Mouse (Mus musculus): Measurements from ENCODE around the gene Rasa3.

The Rasa3 gene

DNA sequence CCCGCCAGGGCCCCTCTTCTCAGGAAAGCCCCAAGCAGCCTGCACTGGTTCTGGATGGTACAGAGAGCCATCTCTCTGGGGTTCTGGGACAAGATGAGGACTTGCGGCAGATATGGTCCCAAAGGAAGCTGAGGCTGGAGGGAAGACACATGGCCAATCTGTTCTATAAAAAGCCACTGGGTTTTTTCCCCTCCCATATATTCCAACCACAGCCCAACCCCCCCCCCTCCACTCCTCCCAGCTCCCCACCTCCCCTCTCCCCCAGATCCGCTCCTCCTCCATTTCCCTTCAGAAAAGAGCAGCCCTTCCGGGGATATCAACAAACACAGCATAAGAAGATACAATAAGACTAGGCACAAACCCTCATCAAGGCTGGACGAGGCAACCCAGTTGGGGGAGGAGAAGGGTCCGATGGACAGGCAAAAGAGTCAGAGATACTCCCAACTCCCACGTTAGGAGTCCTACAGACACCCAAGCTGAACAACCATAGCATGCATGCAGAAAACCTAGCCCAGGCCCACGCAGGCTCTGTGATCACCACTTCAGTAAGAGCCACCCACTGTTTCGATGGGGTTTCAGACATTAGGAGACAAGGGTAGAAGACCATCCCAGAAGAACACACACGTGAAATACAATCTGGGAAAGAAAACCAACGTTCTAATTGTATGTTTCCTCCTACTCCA, 22.9 kb downstream of the Rasa3 start:
- in situ Hi-C loops (cut with MboI, MseI): no loop called here

DNA sequence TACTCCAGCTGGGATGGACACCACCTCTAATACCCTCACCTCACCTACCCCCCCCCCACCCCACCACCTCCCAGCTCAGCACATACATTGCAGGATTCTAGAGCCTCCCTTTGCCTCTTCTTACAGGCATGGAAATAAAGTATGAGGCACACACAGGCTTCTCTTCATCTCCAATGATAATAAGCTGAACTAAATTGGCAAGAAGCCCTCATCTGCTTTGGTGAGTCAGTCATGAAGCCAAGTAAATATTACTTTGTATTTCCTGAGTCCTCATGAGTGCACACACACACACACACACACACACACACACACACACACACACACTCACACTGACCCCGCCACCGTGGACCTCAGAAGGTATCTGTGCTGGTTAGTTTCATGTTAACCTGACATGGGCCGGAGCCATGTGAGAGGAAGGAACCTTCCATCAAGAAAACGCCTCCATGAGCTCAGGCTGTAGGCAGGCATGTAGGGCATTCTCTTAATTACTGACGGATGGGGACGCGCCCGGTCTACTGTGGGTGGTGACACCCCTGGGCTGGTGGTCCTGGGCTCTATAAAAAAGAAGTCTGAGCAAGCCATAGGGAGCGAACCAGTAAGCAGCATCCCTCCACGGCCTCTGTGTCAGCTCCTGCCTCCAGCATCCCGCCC, 26.7 kb downstream of the Rasa3 start:
- in situ Hi-C loops (cut with MboI, MseI): no loop called here

DNA sequence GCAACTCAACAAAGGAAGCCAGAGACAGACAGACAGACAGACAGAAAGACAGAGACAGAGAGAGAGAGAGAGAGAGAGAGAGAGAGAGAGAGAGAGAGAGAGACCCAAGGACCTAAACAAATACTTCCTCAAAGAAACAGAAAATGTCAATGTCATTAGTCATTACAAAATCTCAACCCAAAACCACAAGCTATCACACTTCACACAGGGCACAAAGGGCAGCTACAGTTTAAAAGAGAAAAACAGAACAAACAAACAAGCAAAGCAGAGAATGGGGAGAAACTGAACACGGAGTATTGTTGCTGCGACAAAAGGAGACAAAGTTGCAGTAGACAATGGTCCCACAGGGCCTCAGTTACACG, 28.3 kb downstream of the Rasa3 start:
- in situ Hi-C loops (cut with MboI, MseI): no loop called here

DNA sequence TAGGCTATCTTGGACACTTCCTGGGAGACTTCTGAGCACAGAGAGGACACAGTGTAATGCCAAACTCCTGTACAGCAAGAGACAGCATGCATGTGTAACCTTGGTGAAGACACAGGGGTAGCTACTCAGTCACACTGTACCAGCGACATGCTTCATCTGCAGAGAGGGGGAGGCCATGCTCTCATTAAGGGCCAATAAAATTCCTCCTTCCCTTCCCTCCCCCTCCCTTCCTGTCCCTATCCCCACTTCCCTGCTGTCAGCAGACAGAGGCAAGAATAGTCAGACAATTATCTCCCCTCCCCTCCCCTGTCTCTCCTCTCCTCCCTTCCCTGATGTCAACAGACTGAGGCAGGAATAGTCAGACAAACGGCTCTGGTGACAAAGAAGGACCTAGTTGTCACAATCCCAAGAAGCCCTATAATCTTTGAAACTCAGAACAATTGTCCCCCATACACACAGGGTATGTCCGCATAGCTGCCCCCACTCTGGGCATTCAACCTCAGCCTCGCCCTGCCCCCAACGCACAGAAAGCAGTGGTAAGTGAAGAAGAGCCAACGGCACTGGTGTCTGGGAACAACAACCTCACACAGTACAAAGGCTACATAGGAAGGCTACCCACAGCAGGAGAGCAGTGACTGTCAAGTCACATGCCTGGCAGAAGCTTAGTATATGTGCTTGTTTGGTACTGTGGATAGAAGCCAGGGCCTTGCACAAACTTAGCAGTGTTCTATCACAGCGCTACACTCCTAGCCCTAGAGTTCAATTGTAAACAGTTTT, 28.8 kb downstream of the Rasa3 start:
- in situ Hi-C loops (cut with MboI, MseI): no loop called here

DNA sequence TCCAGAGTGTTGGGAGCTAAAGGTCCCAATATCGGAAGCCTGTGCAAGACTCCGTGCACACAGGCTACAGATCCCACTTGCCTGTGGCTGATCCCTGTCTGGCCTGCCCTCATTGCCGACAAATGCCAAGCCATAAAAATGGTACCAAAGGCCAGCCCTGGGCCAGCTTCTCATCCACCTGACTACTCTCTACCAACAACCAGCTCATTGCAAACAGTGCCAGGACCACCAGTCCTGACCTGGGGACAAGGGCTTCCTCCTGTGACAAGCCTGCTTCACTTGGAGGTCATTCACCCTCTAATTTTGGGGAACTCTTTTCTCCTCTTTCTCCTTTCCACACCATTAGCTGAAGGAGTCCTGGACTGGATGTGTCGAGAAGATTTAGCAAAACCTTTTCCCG, 29.8 kb downstream of the Rasa3 start:
- in situ Hi-C loops (cut with MboI, MseI): no loop called here

DNA sequence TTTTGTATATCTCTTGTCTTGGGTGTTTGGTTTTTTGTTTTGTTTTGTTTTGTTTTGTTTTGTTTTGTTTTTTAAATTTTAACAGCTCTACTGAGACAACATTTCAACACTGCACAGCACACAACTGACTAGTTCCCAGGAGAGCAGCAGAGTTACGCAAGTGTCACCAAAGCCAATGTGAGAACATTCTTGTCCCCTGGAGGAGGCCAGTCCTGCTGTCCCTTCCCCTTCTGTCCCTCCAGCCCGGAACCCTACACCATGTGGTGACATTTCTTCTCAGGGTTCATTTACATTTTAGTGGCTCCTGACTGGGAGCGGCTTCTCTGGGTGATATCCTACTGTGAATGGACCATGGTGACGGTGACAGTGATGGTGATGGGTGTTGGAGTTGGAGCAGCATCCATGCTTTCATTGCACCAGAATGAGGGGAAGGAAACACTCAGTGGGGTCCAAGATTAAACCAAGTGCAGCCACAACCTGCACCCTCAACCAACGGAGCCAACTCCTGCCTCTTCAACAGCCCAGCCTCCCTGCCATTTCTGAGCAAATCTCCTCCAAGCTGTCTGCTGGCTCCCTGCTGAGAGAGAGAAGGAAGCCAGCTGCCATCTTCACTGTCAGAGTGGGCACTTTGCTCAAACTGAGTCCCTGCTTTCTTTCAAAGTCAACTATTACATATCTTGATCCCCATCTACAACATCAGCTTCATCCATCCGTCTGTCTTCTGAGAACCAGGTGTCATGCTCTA, 32.3 kb downstream of the Rasa3 start:
- in situ Hi-C loops (cut with MboI, MseI): no loop called here

DNA sequence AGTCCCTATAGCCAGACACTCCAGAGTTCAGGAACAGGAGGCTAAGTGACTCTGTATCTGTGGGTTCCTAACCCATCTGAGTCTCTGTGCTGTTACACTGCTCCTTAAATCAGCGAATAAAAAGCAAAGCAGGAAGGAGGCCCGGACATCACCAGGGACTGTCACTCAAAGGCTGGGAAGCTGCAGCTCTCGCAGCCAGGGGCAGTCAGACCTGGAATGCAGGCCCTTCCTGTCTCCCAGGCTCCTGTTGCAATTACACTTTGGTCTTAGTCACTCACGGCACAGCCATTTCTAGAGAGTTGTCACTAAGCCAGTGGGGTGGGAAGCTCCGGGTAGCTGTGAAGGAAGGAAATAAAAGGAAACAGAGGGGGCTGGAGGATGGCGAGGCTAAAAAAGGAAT, 33.2 kb downstream of the Rasa3 start:
- in situ Hi-C loops (cut with MboI, MseI): no loop called here

DNA sequence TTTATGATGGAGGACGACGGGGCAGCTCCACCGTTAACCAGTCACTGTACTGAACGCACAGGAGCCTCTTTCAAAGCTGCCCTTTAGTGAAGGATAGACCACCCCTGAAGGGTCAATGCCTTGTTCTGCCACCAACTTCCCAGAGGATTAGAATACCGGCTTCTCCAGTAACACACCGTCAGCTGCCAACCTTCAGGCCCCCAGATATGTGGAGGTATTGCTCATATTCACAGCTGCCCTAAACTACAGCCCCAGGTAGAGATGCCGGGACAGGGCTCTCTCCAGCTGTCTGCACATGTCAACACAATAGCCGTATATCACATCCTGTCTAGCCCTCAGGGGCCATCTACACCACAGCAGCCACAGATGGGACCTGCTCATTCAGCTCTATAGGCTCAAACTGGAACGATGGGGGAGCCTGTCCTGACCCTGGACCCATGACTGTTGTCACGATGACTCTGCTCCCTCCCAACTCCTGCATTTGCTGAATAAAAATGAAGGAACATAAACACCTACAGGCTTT, 34.7 kb downstream of the Rasa3 start:
- in situ Hi-C loops (cut with MboI, MseI): no loop called here

DNA sequence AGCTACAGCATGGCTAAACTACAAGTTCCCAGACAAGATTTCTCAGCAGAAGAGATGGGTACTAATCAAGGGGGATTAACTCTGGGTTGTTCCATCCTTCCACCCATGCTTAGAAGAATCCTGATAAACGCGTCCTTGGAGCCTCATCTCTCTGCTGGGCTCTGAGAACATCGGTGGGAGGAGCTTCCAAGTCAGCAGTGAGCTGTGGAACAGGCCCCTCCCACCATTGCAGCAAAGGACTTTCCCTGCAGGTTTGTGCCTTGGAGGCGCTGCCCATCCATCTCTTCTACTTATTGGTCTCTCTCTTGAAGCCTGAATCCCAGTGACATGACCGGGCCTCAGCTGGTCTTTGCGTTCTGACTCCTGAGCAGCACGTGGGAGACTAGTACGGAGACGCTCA, 36.2 kb downstream of the Rasa3 start:
- in situ Hi-C loops (cut with MboI, MseI): no loop called here

DNA sequence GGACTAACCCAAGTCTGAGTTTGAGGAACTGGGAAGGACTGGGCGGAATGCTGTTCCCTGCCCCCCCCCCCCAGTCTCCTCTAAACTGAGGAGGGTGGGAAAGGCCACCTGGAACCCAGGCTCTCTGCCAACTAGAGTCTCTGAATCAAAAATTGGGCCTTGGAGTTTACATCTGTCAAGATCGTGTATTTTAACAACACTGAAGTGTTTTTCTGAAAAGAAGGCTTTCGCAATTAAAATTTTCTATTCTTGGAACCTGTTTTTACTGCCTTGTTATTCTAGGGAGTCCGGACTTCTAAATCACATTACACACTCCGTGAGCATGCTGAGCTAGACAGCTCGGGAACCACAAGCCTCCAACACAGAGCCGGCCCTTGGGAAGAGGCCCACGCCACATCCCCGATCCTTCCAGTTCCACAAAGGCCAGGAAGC, 36.9 kb downstream of the Rasa3 start:
- in situ Hi-C loops (cut with MboI, MseI): no loop called here

DNA sequence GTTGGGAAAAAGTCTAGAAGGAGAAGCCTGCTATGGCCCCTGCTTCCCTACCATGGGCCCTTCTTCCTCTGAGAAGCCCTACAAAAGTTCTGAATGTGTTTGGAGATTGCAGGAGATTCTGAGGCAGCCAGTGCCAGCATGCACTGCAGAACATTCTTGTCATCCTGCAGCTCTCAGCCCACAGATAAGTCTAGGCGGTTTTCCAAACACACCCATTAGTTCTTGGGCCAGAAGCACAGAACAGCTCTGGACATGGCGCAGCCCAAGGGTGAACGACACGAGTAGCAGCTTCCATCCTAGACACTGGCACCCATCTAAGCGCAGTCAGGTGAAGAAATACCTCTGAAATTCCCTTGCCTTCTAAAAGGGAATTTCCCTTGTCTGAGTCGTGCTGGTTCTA, 44.3 kb downstream of the Rasa3 start:
- in situ Hi-C loops (cut with MboI, MseI): no loop called here

DNA sequence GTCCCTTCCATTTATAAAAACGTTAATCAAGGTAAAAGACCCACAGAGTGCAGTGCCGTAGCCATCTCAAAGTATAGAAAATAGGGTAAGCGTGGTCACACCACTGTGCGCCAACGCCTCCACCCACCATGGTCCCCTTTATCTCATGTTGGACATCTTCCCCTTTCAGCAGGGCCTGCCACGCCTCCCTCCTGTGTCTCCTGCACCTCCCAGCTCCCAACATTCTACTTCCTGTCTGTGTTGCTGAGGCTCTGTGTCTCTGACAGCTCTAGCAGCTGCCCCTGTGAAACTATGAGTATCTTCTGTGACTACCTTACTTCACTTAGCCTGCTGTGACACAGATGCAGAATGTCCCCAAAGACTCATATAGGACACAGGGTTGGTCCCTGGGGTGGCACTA, 45.1 kb downstream of the Rasa3 start:
- in situ Hi-C loops (cut with MboI, MseI): no loop called here

DNA sequence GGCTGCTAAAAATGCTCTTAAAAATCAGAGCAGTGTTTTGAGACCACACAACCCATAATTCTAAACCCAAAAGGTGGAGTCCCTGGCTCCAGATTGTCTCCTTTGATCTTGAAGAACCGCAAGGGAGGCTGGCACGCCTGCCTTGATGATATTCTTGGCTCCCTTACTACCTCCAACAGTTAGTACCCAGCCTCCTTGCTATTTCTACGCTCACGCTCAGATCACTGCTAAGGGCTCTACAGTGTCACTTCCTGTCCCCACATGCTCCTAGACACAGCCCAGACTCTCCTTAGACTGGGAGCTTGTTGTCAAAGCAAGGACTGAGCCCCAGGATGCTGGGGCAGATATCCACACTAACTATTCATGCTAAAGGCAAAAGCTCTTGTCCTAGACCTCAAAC, 46.6 kb downstream of the Rasa3 start:
- in situ Hi-C loops (cut with MboI, MseI): no loop called here

DNA sequence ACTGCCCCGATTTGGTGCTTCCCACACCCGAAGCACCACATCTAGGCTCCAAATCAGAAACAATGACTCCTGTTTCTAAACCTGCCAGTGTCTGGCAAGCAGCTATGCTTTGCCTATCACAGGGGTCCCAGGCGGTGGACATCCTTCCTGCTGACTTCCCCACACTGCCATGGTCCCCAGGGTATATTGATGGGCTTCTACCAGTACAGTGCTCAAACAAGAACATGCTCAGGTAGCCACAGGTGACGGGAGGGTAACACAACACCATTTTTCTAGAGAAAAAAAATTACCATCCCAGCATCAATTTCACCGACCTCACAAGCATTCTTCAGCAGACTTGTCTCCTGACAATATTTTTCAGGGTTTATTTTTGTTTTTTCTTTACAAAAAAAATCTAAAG, 47.2 kb downstream of the Rasa3 start:
- in situ Hi-C loops (cut with MboI, MseI): no loop called here

DNA sequence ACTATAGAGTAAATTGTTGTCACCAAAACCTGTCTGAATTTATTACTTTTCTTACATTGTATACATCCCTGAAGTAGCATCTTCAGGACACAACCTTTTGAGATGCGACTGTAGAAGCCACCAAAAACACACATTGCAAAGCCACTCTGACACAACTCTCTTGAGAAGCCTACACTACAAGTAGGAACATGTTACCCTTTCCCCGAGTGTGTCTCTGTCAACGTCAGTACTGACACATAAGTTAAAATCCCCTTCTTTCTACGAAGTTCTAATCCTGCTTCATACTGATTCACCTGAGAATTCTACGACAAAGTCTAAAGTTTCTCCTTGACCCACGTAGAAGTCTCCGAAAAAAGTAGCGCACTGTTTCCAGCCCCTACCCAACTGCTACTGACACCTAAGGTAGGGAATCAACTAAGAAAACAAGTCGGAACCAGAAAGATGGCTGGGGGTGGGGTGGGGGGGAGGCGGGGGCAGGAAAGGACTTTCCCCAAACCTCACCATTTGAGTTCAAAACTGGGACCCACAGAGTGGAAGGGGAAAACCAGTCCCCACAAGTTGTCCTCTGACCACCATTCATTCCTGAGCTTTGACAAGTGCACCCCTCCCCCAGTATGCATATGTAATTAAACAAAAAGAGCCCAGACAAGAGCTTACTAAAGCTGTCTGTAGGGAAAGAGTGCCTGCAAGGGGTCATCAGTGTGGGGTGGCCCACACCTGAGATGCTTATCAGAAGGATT, 47.9 kb downstream of the Rasa3 start:
- in situ Hi-C loops (cut with MboI, MseI): loop anchor here in 1 of 2 experiments (5.0 kb wide), 1 partner anchor 48 kb away; the partner anchor contains the start of gene Rasa3

DNA sequence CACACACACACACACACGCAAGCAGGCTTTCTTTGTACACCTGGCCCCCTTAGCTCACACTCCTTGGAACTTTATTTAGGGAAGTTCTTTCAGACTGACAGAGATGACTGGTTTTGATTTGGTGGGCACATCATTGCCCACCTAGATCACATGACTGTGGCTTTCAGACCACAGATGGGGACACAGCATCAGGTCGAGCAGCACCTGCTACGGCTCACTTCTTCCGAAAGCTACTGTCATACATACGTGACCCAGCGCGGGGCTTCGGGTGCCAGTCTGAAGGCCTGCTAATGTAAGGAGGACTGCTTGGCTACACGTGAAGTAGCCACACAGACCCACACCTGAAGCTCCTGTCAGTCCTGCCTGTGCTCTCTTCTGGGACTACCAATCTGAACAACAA, 49.3 kb downstream of the Rasa3 start:
- in situ Hi-C loops (cut with MboI, MseI): loop anchor here in 1 of 2 experiments (5.0 kb wide), 1 partner anchor 49 kb away; the partner anchor contains the start of gene Rasa3

DNA sequence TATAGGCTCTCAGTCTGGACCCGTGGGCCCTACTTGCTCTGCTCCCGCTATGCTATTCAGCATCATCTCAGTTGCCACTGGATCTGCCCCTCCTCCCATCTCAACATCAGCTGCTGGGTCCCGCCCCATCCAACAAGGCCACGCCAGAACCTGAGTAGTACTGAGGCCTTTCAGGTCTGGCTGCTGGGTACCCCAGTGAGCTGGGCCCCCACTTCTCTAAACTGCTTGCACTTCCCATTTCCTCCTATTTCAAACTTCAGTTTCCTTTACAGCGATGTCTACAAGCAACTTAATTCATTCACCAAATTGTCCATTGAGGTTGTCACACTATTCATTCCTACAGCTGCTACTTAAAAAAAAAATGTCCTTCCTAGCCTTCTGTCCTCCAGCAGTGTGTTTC, 49.8 kb downstream of the Rasa3 start:
- in situ Hi-C loops (cut with MboI, MseI): loop anchor here in 1 of 2 experiments (5.0 kb wide), 1 partner anchor 50 kb away; the partner anchor contains the start of gene Rasa3

DNA sequence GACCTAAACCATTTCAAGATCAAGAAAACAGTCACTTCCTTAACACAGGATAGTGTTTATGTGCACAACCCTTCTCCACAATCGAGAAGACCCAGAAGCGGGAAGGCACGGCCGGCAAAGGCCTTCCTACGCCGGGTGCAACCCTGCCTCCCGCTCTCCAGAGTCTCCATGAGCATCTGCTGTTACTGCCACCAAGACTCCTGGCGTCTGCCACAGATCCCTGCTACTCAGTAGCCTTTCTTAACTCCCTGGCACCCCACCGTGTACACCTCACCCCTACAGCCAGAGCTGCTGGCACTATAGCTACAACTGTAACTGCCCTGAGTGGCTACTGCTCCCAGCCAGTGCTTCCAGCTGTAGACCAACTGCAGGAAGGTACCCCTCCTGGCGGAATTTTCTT, 51.3 kb downstream of the Rasa3 start:
- in situ Hi-C loops (cut with MboI, MseI): loop anchor here in 1 of 2 experiments (5.0 kb wide), 1 partner anchor 51 kb away; the partner anchor contains the start of gene Rasa3

DNA sequence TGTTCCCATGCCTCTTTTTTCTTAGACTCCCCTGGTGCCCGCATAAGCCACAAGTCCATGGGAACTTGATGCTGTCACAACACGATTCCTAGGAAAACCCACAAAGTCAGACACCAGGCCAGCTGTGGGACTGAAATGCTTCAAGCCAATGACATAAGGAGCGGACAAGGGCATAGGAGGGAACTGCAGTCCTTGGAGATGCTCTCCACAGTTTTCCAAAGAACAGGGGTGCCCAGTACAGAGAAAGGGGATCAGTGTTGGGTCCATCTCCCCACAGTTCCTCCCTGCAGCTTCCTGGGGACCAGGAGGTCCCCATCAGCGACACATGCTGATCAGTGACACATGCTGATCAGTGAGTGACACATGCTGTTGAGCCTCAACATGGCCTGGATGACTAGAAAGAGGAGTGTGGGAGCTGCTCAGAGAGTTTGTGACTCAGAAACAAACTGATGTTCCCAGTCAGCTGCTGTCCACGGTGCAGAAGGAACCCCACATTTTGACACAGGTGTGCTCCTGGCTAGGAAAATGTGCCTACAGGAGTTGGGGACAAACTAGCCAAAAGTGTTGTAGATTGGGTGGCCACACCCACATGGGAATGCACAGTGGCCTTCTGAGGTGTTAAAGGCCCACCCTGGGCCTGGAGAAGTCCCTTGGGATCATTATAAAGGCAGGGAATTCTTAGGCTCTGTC, 52.0 kb downstream of the Rasa3 start:
- in situ Hi-C loops (cut with MboI, MseI): loop anchor here in 1 of 2 experiments (5.0 kb wide), 1 partner anchor 52 kb away; the partner anchor contains the start of gene Rasa3

DNA sequence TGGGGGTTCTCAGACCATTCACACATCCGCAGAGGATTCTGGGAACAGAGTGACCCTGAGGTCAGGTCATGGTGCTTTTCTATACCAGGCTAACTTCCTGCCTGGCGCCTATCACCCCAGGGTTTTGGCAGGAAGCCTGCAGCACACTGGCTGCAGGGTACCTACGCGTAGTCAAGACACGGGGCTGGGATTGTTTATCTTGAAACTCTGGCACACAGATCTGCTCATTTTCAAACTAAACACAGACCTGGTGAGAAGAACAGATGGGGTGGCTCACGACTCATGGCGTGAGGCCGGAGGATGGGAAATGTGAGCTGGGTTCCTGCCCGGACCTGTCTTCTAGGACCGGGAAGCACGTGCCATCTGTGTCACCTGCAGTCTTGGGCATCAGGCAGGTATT, 52.5 kb downstream of the Rasa3 start:
- in situ Hi-C loops (cut with MboI, MseI): loop anchor here in 1 of 2 experiments (5.0 kb wide), 1 partner anchor 52 kb away; the partner anchor contains the start of gene Rasa3
